Mouse (Mus musculus): ENCODE measurements around the gene 6430550D23Rik. TPM values are rescaled to one million over a fixed set of nuclear protein-coding genes. Genes with fewer than 3 reads are reported as not detected.
"Not testable (repeated sequence)": the region's sequence is repeated elsewhere in the genome, so short reads cannot be mapped to it uniquely, and the experiment has no call there.

Gene 6430550D23Rik
- total and polyA plus RNA-seq, 2 experiments from 2014 or later = 0.27 to 0.44 TPM

DNA sequence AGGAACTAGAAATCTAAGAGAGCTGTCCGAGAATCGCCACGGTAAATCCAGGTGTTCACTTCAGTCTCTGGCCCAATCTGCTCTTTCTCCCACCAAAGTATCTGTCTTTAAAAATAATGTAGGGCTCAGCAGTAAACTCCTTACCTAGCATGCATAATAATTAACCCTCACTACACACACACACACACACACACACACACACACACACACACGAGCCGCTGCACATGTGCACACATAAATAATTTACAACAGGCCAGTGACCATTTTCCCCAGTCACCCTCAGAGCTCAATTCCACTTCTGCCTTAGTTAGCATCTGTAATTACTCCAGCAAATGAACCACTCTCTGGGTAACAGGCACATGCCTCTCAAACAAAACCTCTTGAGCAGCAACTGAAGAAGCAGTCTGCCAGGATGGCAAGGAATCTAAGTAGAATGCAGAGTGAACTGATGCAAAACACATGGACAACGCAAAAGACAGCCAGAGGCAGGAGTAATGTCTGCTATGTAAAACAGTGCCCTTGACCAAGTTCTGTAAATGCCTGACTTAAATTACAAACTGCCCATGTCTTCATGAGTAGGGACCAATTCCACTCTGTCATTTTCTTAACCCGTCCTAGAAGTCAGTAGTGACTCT, 78.9 kb downstream of the 6430550D23Rik start:
- no peaks in the 10 kb centered on the region for H3K27me3 ChIP-seq (ENCODE audit: insufficient read depth, low read length)
- 80% methylated on average over 7 of the region's 7 CpGs for WGBS
- no peak for DNase-seq (ENCODE audit: low spot score)

DNA sequence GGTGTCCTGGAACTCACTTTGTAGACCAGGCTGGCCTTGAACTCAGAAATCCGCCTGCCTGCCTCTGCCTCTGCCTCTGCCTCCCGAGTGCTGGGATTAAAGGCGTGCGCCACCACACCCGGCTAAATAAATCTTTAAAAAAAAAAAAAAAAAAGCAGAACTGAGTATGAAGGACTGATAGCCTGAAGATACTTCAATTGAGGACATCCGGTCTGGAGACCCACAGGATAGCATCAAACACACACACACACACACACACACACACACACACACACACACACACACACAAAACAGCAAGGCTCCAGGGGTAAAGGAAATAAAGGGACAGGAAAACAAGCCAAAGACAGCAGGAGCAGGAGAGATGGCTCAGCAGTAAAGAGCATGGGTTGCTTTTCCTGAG, 82.6 kb downstream of the 6430550D23Rik start:
- 88% methylated on average over 6 of the region's 6 CpGs for WGBS
- not testable (repeated sequence) for ATAC-seq (ENCODE audit: low FRiP score)

More for the DNA sequence above, 78.9 kb downstream of the 6430550D23Rik start:
- H3K4me1 ChIP-seq (ENCODE audit: insufficient read depth, low read length) = peaks cover 7% of the 10 kb centered on the region; the same call in 1 of the 2 replicates
- H3K9me3 ChIP-seq (ENCODE audit: low read length) = no peaks in the 10 kb centered on the region
- TF ChIP-seq CTCF (IDR thresholded peaks at IDR 0.05) = no peak
- peak overlapping the region; percentile 51 for H3K4me3 ChIP-seq (ENCODE audit: low read depth, low read length)
- no peak for ATAC-seq (ENCODE audit: low FRiP score)
- H3K4me2 ChIP-seq (ENCODE audit: low read depth, low read length, poor library complexity, severe bottlenecking) = peak overlapping the region; percentile 59
- no peak overlapping the region for H3K27ac ChIP-seq (ENCODE audit: low read depth, low read length)
- H3K36me3 ChIP-seq (ENCODE audit: insufficient read depth, low read length) = peaks cover 2% of the 10 kb centered on the region; the same call in 1 of the 2 replicates
- no peak overlapping the region for H3K9ac ChIP-seq (replicated peaks; ENCODE audit: low read length, poor library complexity, severe bottlenecking)

More for the DNA sequence above, 82.6 kb downstream of the 6430550D23Rik start:
- H3K27ac ChIP-seq (ENCODE audit: low read depth, low read length); H3K9me3 ChIP-seq (ENCODE audit: low read length); H3K9ac ChIP-seq (replicated peaks; ENCODE audit: low read length, poor library complexity, severe bottlenecking); H3K36me3 ChIP-seq (ENCODE audit: insufficient read depth, low read length); H3K4me2 ChIP-seq (ENCODE audit: low read depth, low read length, poor library complexity, severe bottlenecking); H3K27me3 ChIP-seq (ENCODE audit: insufficient read depth, low read length); H3K4me1 ChIP-seq (ENCODE audit: insufficient read depth, low read length); DNase-seq (ENCODE audit: low spot score); H3K4me3 ChIP-seq (ENCODE audit: low read depth, low read length): not testable (repeated sequence)

Other genes with a start within 250 kb of the 6430550D23Rik start
- gene Mmp24, start 232.6 kb downstream of the 6430550D23Rik start, total RNA-seq (2014; rRNA removed) = 149 and 178 TPM in 2 replicates
- gene Mmp24, start 232.6 kb downstream of the 6430550D23Rik start, polyA plus RNA-seq (2015; fragmentation: Nextera tagmentation; extraction: Ambion mirVana) = 12.3 and 14.1 TPM in 2 replicates
- 35.2 TPM in 2 replicates for gene BC029722, start 188.6 kb downstream of the 6430550D23Rik start, total RNA-seq (2014; rRNA removed)
- 56.6 and 61.0 TPM in 2 replicates for gene BC029722, start 188.6 kb downstream of the 6430550D23Rik start, polyA plus RNA-seq (2015; fragmentation: Nextera tagmentation; extraction: Ambion mirVana)
- gene Eif6, start 181.1 kb downstream of the 6430550D23Rik start, total RNA-seq (2014; rRNA removed) = 80.7 and 85.4 TPM in 2 replicates
- gene Eif6, start 181.1 kb downstream of the 6430550D23Rik start, polyA plus RNA-seq (2015; fragmentation: Nextera tagmentation; extraction: Ambion mirVana) = 130 and 143 TPM in 2 replicates
- not detected in 2 replicates for gene Fam83c, start 173.1 kb downstream of the 6430550D23Rik start, total RNA-seq (2014; rRNA removed)
- gene Fam83c, start 173.1 kb downstream of the 6430550D23Rik start, polyA plus RNA-seq (2015; fragmentation: Nextera tagmentation; extraction: Ambion mirVana) = 0.07 TPM in 1 of 2 replicates, not detected in the other
- 44.6 and 48.2 TPM in 2 replicates for gene Uqcc1, start 77.7 kb downstream of the 6430550D23Rik start, total RNA-seq (2014; rRNA removed)
- 55.0 and 58.9 TPM in 2 replicates for gene Uqcc1, start 77.7 kb downstream of the 6430550D23Rik start, polyA plus RNA-seq (2015; fragmentation: Nextera tagmentation; extraction: Ambion mirVana)
- gene Gm15557, start 67.2 kb downstream of the 6430550D23Rik start, total RNA-seq (2014; rRNA removed) = not detected in 2 replicates
- not detected in 2 replicates for gene Gm15557, start 67.2 kb downstream of the 6430550D23Rik start, polyA plus RNA-seq (2015; fragmentation: Nextera tagmentation; extraction: Ambion mirVana)
- 1.5 and 2.0 TPM in 2 replicates for gene Gdf5, start 62.6 kb downstream of the 6430550D23Rik start, total RNA-seq (2014; rRNA removed)
- gene Gdf5, start 62.6 kb downstream of the 6430550D23Rik start, polyA plus RNA-seq (2015; fragmentation: Nextera tagmentation; extraction: Ambion mirVana) = 0.69 and 1.2 TPM in 2 replicates
- 14.1 and 19.2 TPM in 2 replicates for gene Cep250, start 51.5 kb downstream of the 6430550D23Rik start, total RNA-seq (2014; rRNA removed)
- 8.7 and 10.1 TPM in 2 replicates for gene Cep250, start 51.5 kb downstream of the 6430550D23Rik start, polyA plus RNA-seq (2015; fragmentation: Nextera tagmentation; extraction: Ambion mirVana)
- 280 and 284 TPM in 2 replicates for gene Ergic3, start 68 bp upstream of the 6430550D23Rik start, total RNA-seq (2014; rRNA removed)
- 467 and 547 TPM in 2 replicates for gene Ergic3, start 68 bp upstream of the 6430550D23Rik start, polyA plus RNA-seq (2015; fragmentation: Nextera tagmentation; extraction: Ambion mirVana)
- 0.19 TPM in 1 of 2 replicates, not detected in the other for gene Fer1l4, start 45.0 kb upstream of the 6430550D23Rik start, total RNA-seq (2014; rRNA removed)
- gene Fer1l4, start 45.0 kb upstream of the 6430550D23Rik start, polyA plus RNA-seq (2015; fragmentation: Nextera tagmentation; extraction: Ambion mirVana) = not detected in 2 replicates
- 8.1 and 15.2 TPM in 2 replicates for gene Spag4, start 57.2 kb upstream of the 6430550D23Rik start, total RNA-seq (2014; rRNA removed)
- gene Spag4, start 57.2 kb upstream of the 6430550D23Rik start, polyA plus RNA-seq (2015; fragmentation: Nextera tagmentation; extraction: Ambion mirVana) = 8.1 and 8.4 TPM in 2 replicates
- 30.0 and 34.1 TPM in 2 replicates for gene Cpne1, start 104.0 kb upstream of the 6430550D23Rik start, total RNA-seq (2014; rRNA removed)
- gene Cpne1, start 104.0 kb upstream of the 6430550D23Rik start, polyA plus RNA-seq (2015; fragmentation: Nextera tagmentation; extraction: Ambion mirVana) = 13.7 and 13.8 TPM in 2 replicates
- 29.2 and 33.2 TPM in 2 replicates for gene Rbm12, start 104.0 kb upstream of the 6430550D23Rik start, total RNA-seq (2014; rRNA removed)
- gene Rbm12, start 104.0 kb upstream of the 6430550D23Rik start, polyA plus RNA-seq (2015; fragmentation: Nextera tagmentation; extraction: Ambion mirVana) = 17.2 and 19.8 TPM in 2 replicates
- 54.1 and 56.8 TPM in 2 replicates for gene Gm28036, start 119.1 kb upstream of the 6430550D23Rik start, total RNA-seq (2014; rRNA removed)
- 10.1 and 10.8 TPM in 2 replicates for gene Gm28036, start 119.1 kb upstream of the 6430550D23Rik start, polyA plus RNA-seq (2015; fragmentation: Nextera tagmentation; extraction: Ambion mirVana)
- gene Romo1, start 136.1 kb upstream of the 6430550D23Rik start, total RNA-seq (2014; rRNA removed) = 89.4 and 107 TPM in 2 replicates
- 521 and 552 TPM in 2 replicates for gene Romo1, start 136.1 kb upstream of the 6430550D23Rik start, polyA plus RNA-seq (2015; fragmentation: Nextera tagmentation; extraction: Ambion mirVana)
- gene Nfs1, start 136.2 kb upstream of the 6430550D23Rik start, total RNA-seq (2014; rRNA removed) = 34.5 and 40.3 TPM in 2 replicates
- gene Nfs1, start 136.2 kb upstream of the 6430550D23Rik start, polyA plus RNA-seq (2015; fragmentation: Nextera tagmentation; extraction: Ambion mirVana) = 34.9 and 38.5 TPM in 2 replicates
- gene Rbm39, start 172.3 kb upstream of the 6430550D23Rik start, total RNA-seq (2014; rRNA removed) = 234 and 372 TPM in 2 replicates
- gene Rbm39, start 172.3 kb upstream of the 6430550D23Rik start, polyA plus RNA-seq (2015; fragmentation: Nextera tagmentation; extraction: Ambion mirVana) = 387 and 466 TPM in 2 replicates
- gene Phf20, start 188.5 kb upstream of the 6430550D23Rik start, total RNA-seq (2014; rRNA removed) = 27.6 and 37.4 TPM in 2 replicates
- gene Phf20, start 188.5 kb upstream of the 6430550D23Rik start, polyA plus RNA-seq (2015; fragmentation: Nextera tagmentation; extraction: Ambion mirVana) = 108 and 116 TPM in 2 replicates

All from midbrain, postnatal 0 days (tissue).